Mouse (Mus musculus) mature B cell (primary cell): ENCODE results near the gene Oxa1l.

Experiments used
- in situ Hi-C: fragments of 300-500 bp; cut with MboI; formaldehyde crosslinking; loops from 2 replicates; pipeline ENCODE4 v1.14.3; 2019

Gene Oxa1l

DNA sequence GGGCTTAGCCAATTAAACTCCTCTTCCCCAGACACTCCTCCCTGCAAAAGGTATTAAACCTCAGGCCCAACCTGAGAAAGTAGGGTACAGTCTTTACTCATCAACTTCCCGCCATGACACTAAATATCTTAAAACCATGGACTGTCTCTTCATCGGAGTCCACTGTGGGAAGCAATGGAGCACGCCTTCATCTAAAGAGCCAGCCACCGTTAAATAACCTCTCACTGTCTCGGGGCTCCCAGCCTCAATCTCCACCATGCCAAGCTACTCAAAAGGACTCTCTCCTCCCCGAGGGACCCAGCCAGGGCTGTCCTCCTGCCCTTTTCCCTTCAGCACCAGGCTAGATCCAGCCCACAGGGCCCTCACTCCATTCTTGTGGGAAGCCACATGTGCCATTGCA, 10.0 kb downstream of the Oxa1l start:
- in situ Hi-C loops: no loop called here

DNA sequence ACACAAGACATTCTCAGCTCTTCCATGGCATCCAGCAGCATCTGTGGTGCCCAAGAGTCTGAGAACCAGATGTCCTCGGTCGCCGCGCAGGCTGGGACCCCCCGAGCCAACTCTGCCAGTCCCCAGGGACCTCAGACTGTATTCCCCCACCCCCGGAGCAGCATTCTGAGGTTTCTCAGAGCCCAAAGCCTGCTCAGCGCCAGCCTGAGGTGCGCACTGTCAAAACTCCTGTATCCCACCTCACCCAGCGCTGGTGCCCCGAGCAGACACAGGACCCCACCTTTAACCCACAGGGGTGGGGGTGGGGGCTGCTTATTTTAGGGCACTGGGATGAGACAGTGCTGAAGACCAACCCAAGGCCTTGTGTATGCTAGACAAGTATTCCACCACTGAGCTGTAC, 10.8 kb downstream of the Oxa1l start:
- in situ Hi-C loops: no loop called here

DNA sequence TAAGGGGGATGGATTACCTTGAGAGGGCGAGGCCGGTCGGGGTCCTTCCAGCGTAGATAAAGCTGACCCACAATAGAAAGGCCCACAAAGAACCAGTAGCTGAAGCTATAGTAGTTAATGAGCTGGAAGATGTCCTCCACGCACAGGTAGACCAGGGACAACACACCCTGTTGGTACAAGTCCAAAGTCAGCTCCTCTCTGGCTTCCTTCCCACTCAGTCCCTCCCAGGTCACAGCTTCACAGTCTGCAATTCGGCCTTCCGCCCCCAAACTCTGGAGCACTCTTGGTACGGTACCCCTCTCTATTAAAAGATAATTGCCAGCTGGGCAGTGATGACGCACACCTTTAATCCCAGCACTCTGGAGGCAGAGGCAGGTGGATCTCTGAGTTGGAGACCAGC, 12.3 kb downstream of the Oxa1l start:
- in situ Hi-C loops: no loop called here

DNA sequence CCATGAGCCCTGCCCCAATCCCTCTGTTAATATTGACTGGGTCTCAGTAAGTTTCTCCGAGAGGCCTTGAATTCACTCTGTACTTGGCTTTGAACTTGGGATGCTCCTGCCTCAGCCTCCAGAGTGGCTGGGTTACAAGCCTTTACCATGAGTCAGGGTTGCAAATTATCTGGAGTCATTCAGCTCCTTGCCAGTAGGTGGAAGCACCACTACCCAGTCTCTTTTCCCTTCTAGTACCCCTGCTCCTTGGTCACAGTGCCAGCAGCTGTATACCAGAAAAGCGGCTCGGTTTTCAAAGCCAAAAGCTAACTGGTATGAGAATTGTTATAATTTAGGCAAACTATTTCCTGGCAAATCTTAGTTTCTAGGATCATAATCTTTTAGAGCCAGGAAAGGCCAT, 15.3 kb downstream of the Oxa1l start:
- in situ Hi-C loops: no loop called here

DNA sequence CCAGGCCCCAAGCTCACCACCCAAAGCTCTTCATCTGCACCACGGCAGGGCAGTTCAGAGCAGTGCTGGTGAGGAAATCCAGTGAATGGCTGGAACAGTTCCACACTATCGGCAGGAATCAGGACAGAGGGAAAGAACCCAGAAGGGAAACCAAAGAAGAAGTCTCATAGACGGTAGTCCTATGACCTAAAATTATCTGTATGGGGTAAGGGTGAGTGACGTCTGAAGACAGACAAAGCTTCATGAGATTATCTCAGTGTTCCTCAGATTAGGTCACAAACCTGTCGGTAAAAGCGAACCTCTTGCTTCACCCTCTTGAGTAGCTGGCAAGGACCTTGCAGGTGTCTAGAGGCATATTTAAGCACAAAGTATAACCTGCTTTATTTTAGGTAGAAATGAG, 16.5 kb downstream of the Oxa1l start:
- in situ Hi-C loops: no loop called here

DNA sequence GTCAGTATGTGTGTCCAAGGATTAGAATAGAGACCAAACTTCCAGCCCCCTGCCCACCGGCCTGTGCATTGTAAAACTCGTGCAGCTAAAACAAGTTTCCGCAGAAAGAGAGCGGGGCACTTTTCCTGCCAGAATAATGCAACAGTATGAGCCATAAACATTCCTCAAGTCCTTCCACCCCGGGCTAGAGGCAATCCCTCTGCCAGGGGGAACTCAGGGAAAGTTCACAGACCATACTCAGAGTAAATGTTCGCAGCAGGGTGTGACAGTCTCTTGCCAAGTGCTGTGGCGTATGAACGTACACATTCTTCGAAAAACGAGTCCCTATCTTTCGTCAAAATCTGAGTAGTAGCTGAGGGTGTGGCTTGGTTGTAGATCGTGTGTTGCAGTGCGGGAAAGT, 18.9 kb downstream of the Oxa1l start:
- in situ Hi-C loops: no loop called here

DNA sequence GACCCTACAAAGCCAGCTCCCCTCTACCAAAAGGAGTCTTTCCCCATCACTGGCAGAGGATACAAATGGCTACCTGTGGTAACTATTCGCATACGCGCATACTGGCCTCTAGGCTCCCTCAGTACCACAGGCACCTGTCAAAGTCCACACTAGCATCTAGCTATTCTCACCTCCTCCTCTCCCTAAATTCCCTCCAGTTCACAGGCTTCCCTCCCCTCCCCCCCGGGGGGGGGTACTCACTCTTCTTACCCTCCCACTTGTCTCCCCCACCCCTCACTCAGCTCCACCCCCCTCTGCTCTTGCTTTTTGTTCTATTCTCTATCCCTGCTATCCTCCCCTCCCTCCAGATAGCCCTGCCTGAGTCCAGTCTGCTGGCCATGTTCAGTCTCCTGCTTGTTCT, 20.0 kb downstream of the Oxa1l start:
- in situ Hi-C loops: no loop called here

DNA sequence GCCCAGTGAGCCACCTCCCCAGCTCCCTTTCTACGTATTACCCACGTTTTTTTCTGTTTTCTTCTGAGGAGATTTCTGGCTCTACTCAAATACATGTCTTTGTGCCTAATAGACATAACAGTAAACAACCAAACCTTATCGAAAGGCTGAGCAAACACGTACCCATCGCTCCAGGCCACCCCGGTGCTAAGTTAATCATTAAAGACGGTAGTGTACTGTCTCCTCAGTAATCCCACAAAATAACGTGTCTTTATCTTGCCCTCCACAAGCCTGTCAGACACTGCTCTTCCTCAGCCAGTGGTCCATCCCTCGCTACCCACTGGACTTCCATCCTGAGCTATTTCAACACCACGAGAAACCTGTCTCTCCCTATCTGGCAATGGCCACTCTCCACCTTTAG, 21.2 kb downstream of the Oxa1l start:
- in situ Hi-C loops: no loop called here

DNA sequence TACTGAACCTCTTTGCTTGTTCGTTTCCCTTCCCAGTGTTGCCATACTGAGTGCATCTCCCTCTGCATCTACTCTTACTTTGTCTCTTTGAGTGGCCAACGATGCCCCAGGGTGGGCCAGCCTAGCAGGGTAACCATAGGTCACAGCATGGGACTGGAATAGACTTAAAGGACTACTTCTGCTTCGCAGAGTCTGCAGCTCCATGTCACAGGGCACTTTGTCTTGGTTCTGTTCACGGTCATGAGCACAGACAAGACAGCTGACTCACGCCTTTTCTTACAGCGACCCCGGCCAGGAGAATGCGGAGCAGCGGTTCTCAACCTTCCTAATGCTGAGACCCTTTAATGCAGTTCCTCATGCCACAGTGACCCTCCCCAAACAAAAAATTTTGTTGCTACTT, 22.0 kb downstream of the Oxa1l start:
- in situ Hi-C loops: no loop called here

DNA sequence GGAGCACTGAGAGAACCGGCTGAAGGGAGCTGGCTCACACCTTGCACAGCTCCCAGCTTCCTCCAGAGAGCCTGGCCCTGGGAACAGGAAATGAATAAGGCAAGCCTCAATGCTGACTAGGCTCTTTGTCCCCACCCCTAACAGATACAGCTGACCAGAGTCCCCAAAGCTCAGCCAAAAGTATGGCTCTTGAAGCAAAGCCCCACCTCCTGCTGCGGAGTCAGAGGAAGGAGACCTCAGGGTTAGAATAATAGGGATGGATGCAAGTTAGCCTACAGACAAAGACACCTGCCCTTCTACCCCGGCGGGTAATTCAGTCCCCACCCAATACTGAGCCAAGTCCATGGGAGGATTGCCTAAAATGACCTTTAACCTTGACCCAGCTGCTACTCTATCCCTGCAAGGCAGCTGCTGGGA, 22.7 kb downstream of the Oxa1l start:
- in situ Hi-C loops: no loop called here

DNA sequence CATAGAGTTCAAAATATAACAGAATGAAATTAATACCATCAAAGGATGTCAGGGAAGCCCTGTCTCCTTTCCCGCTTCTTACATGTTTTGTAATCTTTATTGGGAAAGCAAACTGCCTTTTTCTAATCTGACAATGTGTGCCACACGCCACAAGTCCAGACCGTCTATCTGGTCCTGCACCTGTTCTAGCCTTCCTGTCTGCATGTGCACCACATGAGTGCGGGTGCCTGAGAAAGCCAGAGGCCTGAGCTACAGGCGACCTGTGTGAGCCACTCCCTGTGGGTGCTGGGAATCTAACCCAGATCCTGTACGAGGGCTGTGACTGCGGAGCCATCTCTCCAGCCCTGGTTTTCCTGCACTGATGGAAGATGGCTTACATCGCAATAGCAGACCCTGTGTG, 23.8 kb downstream of the Oxa1l start:
- in situ Hi-C loops: no loop called here

DNA sequence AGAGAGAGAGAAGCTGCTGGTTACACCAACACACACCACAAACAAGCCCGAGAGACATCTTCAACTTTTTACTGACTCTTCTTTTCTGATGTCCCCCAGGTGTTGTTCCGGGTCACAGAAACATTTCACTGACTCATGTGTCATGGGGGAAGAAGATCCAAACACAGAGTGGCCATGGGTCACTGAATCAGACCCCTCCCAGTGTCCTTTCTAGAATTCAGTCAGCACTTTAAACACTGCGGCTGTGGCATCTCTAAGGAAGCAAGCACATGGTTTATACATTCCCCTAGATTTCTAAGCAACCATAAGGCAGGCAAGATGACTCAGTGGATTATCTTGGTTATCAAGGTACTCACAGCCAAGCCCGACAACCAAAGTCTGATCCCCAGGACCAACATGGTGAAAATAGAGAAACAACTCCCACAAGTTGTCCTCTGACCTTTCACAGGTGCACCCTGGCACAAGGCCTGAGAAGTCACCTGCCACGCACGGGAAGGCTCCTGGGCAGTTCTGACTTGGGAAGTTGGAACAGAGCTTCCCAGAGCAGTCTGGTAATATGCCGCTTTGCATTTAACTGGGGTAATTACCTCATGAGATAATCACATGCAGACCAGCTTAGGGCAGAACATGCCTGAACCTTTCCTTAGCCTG, 25.5 kb downstream of the Oxa1l start:
- in situ Hi-C loops: no loop called here

DNA sequence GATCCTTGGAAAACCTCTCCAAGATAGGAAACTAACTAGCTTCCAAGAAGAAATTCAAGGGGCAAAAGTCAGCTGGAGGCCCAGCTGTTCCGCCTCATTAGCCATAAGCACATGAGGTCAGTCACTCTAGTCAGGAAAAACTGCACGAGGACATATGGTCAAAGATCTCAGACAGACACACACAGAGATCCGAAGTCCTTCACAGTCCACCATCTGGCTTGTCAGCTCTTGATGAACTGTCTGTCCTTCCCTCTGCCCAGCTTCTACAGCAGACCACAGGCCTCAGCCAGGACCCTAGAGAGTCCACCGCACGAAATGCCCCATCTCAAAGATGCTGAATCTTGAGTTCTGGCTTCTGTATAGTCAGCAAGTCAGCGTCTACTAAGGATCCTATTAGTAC, 26.9 kb downstream of the Oxa1l start:
- in situ Hi-C loops: no loop called here

DNA sequence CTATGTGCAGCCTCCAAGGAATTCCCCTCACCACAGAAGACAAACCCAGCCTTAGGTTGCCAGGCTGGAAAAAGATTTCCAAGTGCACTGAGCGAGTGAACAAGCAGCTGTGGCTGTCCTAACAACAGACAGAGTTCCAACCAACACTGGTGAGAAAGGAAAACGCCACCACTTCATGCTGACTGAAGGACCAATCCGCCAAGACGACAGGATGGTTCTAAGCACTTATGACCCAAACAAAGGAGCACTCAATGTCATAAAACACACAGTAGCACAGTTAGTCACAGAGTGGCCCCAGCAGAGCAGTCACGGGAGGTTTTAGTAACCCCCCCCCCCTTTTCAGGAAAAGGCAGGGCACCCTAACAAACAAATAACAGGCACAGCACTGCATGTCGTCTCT, 30.2 kb downstream of the Oxa1l start:
- in situ Hi-C loops: no loop called here

DNA sequence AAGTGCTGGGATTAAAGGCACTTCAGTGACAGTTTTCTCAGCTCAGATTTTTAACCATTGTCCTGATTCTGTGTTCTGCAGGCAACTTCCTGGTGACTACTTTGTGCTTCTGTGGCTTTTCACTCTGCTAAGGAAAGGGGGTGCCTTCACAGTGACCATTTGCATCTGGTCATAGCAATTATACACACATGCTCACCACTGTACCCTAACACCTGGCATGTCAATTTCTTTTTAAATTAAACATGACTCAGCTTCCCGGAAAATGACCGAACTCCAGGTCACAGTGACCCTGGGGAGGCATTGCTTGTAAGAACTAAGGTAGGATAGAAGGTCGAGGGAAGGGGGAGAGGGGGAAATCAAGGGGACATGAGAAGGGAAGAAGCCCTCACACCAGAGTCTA, 33.2 kb downstream of the Oxa1l start:
- in situ Hi-C loops: no loop called here

DNA sequence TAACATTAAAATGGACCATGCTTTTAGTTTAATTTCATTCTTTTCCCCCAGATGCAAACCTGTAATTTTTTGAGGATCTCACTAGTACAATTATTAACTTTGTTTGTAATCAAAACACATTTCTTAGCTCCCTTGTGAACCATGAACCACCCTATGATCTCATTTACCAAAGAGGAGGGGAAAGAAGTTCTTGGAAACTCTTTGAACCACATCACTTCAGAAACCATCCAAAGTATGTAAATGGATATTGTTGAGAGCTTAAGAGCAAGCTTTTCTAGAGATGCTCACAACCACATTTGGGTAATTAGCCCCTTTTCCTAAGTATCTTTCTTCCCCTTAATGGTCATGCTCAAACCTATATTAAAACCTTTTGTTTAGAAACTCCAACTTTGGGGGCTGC, 33.7 kb downstream of the Oxa1l start:
- in situ Hi-C loops: no loop called here

DNA sequence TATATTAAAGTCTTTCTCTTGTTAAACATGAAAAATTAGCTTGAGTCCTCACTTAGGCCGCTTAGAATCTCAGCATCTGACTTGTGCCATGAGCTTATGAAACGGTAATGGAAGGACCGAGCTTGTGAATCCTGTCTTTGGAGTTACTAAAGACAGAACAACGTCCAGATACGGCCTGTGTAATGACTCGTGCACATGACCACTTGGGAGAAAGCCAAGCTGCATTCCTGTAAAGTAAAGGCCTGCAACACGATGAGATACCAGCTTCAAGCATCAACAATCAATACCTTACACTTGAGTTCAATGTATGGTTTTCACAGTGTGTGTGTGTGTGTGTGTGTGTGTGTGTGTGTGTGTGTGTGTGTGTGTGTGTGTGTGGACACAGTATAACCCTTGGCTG, 36.1 kb downstream of the Oxa1l start:
- in situ Hi-C loops: no loop called here

DNA sequence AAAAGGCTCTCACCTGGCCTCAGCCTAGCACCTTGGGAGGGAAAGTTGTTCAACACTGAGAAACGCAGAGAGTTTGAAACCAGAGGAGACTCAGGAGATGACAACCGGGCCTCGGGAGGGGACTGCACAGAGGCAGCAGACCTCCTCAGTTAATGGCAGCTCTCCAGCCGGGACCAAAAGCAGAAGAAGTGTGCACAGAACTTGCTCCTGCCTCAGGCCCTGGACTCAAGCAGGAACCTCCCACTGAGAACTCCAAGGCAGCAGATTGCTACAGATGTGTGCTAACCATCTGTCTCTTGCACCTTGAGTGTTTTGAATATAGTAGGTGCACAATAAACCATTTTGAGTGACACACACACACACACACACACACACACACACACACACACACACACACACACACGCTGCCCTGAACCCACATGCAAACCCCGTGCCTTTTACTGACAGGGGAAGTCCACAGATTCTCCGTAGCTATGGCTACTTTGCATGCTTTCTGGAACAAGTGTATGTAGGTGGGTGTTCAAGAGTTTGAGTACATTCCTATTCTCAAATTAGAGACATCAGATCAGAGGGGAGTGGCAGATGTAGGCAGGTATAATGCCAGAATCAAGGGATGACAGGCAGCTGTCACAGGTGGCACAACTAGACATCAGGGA, 37.4 kb downstream of the Oxa1l start:
- in situ Hi-C loops: no loop called here

DNA sequence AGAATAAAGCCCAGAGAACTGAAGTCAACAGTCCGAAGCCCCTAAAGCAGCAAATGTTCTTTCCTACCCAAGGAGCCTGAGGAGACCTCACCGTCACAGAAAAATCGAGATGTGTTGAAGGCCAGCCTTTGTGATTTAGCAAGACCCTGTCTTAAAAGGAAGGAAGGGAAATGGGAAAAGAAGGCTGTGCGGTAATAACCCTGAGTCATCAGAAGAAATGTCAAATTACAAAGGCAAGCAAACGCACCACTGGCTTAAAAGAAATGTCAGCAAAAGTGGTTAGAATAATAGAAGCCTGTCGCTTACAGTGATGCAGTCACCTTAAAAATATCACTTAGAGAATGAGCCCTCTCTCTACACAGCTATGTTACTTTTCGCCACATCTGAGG, 37.9 kb downstream of the Oxa1l start:
- in situ Hi-C loops: no loop called here

DNA sequence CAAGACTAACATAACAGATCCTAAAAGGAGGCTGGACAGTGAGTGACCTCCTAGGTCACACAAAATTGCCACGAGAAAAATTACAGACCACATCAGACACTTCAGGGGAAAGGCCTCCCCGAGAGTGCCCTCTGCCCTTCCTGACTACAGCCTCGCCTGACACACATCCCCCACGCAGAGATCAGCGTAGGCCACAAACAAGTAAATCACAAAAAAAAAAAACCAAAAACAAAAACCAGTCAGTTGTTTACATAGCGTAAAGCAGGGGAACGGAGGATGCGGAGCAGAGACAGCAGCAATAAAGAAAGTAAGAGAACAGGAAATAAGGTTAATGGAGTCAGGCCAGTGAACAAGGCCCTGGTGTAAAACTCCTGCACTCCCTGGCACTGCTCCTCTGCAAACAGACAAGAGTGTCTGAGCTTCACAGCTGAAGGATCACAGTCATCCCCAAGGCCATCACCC, 38.3 kb downstream of the Oxa1l start:
- in situ Hi-C loops: no loop called here

DNA sequence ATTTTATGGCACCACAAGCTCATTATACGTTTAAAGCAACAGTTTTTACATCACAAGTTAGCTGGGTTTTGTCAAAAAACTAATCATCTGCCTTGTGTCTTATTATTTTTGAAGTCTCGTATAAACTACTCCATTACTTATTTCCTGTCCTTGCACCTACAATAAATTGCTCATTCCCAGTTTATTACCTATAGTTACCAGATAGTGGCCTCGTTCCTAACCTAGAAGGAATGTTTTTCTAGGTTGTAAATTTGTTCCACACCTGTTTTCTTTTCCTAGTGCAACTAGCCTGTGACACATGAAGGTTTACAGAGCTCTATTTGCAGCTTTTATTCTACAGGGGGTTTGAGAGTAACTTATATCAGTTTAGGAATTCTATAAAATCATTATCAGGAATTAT, 41.1 kb downstream of the Oxa1l start:
- in situ Hi-C loops: no loop called here

DNA sequence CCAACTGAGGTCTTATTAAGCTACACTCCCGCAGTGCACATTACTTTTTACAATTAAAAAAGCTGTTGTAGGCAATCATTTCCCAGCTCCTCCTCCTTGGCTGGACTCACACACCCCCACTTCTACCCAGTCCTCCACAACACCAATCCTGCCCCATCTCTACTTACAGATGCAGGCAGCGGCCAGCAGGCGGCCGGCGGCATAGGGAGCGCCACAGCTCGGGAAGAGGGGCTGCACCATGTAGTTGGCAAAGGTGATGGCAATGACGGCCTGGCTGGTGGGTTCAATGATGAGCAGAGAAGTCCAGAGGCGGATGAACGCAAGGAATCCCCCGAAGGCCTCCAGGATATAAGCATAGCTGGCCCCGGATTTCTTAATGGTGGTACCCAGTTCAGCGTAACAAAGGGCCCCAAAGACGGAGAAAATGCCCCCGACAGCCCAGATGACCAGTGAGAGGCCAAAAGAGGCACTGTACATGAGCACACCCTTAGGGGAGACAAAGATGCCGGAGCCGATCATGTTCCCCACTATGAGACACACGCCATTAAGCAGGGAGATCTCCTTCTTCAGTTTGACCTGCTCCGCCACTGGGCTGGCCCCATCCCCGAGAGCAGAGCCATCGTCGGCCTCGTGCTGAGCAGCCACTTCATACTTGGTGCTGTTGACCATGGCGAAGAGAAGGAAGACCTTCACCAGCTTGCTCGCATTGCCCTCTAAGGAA, 47.9 kb downstream of the Oxa1l start:
- in situ Hi-C loops: no loop called here

DNA sequence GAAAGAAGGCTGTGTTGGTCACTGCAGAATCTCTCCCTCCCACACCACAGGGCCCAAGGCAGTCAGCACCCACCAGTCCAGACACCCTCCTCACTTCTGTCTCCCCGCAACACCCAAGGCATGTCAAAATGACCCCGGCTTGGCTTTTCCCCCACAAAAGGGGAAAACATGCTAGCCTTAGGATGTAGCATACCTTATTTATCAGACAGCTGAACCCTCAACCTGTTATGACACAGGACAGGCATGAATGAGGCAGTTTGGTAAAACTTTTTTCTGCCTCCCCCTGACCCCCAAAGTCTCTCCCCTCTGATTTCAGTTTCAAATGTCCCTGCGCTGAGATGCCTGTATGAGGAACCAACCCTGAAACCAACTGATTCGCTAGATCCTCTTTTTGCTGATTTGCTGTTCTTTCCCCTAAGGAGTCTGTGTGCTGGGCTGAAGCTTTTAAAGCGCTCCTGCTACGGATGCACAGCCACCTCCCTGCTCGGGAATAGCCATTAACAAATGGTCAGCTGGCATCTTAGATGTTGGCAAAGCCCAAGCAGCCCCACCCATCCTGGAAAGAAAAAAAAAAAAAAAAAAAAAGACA, 48.5 kb downstream of the Oxa1l start:
- in situ Hi-C loops: no loop called here
